Mouse (Mus musculus) stomach, embryonic 14.5 days (tissue): ENCODE measurements around the gene Poc5. TPM values are rescaled to one million over a fixed set of nuclear protein-coding genes. Genes with fewer than 3 reads are reported as not detected.

Source experiments
- ATAC-seq: fragments of 200-750 bp; cut with Nextera tagmentation; 2 replicates; pipeline ENCODE4 v1.8.0; 2017; ENCODE audit warnings: low read depth, moderate TSS enrichment; ENCODE audit not compliant: insufficient number of reproducible peaks, insufficient read depth, low FRiP score
- H3K27ac ChIP-seq: fragments of 300-500 bp; sonication (generic); 2 replicates; pipeline ENCODE4 v1.5.1; 2014; ENCODE audit warnings: mild to moderate bottlenecking, low read length, moderate library complexity, mixed read lengths
- H3K27me3 ChIP-seq: fragments of 300-500 bp; sonication (generic); 2 replicates; pipeline ENCODE4 v1.6.1; 2014; ENCODE audit warnings: low read length, control low read depth, mixed read lengths; ENCODE audit not compliant: control insufficient read depth, insufficient read depth
- H3K36me3 ChIP-seq: fragments of 300-500 bp; sonication (generic); 2 replicates; pipeline ENCODE4 v1.6.1; 2014; ENCODE audit warnings: mild to moderate bottlenecking, control low read depth, low read length, moderate library complexity, mixed read lengths; ENCODE audit not compliant: control insufficient read depth, insufficient read depth
- H3K4me1 ChIP-seq: fragments of 300-500 bp; sonication (generic); 2 replicates; pipeline ENCODE4 v1.6.1; 2014; ENCODE audit warnings: low read length, control low read depth, mixed read lengths; ENCODE audit not compliant: control insufficient read depth, insufficient read depth
- H3K4me2 ChIP-seq: fragments of 300-500 bp; sonication (generic); replicated peaks from 2 replicates; pipeline ENCODE4 v1.6.1; 2014; ENCODE audit warnings: low read depth, low read length, control low read depth
- H3K4me3 ChIP-seq: fragments of 300-500 bp; sonication (generic); 2 replicates; pipeline ENCODE4 v1.5.1; 2014; ENCODE audit warnings: low read depth, low read length, control low read depth
- H3K9ac ChIP-seq: fragments of 300-500 bp; sonication (generic); replicated peaks from 2 replicates; pipeline ENCODE4 v1.6.1; 2014; ENCODE audit warnings: low read depth, mild to moderate bottlenecking, control low read depth, low read length, moderate library complexity, mixed read lengths
- H3K9me3 ChIP-seq: fragments of 300-500 bp; sonication (generic); 2 replicates; pipeline ENCODE4 v1.6.1; 2016; ENCODE audit warnings: low read depth, low read length, control low read depth; ENCODE audit not compliant: control insufficient read depth
- WGBS: fragments of 180-500 bp; shearing (Covaris S2); extraction: QIAGEN DNeasy Blood & Tissue Kit; methylation state at CpG from one replicate; pipeline ENCODE4 v1.1.7; 2014; 5-methylcytosine and 5-hydroxymethylcytosine counted together
- polyA plus RNA-seq: library from polyadenylated mRNA; unstranded; fragments of >200 nt; fragmentation: Nextera tagmentation; extraction: Ambion mirVana; gene quantifications from 2 replicates; pipeline ENCODE4 v1.2.1, GENCODE M21; 2014

Poc5 gene
- polyA plus RNA-seq, 1 experiment from 2014 or later, result 14.5 TPM

DNA sequence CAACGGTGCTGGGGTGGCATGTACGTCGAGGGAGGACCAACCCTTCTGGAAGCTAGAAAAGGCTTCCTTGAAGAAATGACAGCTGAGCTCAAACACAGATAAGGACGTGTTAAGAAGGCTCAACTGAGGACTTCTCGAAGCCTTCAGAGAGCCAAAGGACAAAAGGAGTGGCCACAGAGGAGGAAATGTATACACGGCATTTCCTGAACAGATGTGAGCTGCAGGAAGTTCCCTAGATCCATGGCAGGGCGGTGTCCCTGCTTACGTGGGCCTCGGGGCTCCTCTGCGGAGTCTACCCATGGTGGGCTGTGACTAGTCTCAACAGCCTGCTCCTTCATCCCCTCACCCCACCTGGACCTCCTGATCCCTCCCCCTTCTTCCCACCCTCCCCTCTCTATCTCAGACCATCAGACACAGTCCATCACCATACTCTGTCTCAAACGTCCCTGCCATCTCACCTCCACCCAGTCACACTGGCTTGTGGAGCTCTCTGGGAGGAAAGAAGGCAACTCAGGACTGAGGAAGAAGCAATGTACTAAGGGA is 45.6 kb downstream of the Poc5 start:
- no peak overlapping the region for H3K4me3 ChIP-seq
- no peak overlapping the region for H3K27ac ChIP-seq
- H3K9ac ChIP-seq, result no peak overlapping the region
- 50% methylated on average over 11 of the region's 11 CpGs for WGBS
- H3K4me1 ChIP-seq, result peaks cover 10% of the 10 kb centered on the region; the same call in 1 of the 2 replicates
- H3K36me3 ChIP-seq, result no peaks in the 10 kb centered on the region
- no peaks in the 10 kb centered on the region for H3K9me3 ChIP-seq
- H3K4me2 ChIP-seq, result no peak overlapping the region
- H3K27me3 ChIP-seq, result no peaks in the 10 kb centered on the region
- no peak for ATAC-seq

DNA sequence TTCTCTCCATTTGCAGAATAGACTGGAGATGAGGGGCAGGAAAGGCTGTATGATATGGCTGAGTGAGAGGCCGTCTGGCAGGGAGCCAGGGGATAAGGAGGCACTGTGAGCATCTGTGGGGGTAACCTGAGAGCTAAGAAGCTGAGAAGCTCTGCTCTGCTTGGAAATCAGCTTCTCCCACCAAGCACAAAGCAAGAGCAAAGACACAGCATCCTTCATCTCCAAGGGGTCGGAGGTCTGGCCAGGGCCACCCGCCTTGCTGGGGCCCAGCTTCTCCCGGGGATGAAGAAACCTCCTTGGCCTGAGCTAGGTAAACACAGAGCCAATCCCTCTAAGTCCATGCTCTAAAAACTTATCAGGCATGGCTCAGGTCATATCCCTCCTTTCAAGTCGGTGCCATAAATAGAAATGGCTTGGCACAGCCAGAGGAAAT is 46.8 kb downstream of the Poc5 start:
- peak; percentile 39; the same call in 1 of the 2 replicates for ATAC-seq
- H3K4me2 ChIP-seq, result no peak overlapping the region

DNA sequence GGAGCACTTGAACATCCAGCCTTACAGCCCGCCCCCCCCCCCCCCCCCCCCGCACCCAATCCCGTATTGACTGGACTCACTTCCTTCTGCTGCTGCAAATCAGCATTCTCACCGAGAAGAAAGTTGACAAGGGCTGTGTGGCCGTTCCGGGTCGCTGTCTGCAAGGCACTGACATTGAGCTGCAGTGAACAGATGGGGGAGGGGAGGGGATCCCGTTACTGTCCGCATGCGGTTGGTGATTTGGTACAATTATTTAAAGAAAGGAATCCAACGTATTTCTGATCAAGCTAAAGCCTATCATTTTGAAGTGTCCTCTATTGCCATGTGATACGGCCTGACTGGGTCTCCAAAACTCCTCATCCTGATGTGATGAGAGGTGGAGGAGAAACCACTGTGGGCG is 47.7 kb downstream of the Poc5 start:
- no peak overlapping the region for H3K4me3 ChIP-seq
- peaks cover 10% of the 10 kb centered on the region; the same call in 1 of the 2 replicates for H3K4me1 ChIP-seq
- H3K27ac ChIP-seq, result no peak overlapping the region
- no peaks in the 10 kb centered on the region for H3K27me3 ChIP-seq
- H3K9ac ChIP-seq, result no peak overlapping the region
- H3K9me3 ChIP-seq, result no peaks in the 10 kb centered on the region
- WGBS, result 49% methylated on average over 12 of the region's 13 CpGs
- H3K36me3 ChIP-seq, result no peaks in the 10 kb centered on the region
- no peak for ATAC-seq
- H3K4me2 ChIP-seq, result 0 out of 2 replicates have a peak overlapping the region, but pooled peaks have one; percentile 12

More for the DNA sequence above, 46.8 kb downstream of the Poc5 start:
- Histone ChIP-seq H3K9me3 (no peaks in the 10 kb centered on the region), H3K27ac (peak overlapping the region; percentile 40; the same call in 1 of the 2 replicates), H3K9ac (no peak overlapping the region), H3K36me3 (no peaks in the 10 kb centered on the region), H3K4me1 (peaks cover 10% of the 10 kb centered on the region; the same call in 1 of the 2 replicates), H3K27me3 (no peaks in the 10 kb centered on the region), H3K4me3 (no peak overlapping the region)
- WGBS, result 20% methylated on average over 5 of the region's 5 CpGs

DNA sequence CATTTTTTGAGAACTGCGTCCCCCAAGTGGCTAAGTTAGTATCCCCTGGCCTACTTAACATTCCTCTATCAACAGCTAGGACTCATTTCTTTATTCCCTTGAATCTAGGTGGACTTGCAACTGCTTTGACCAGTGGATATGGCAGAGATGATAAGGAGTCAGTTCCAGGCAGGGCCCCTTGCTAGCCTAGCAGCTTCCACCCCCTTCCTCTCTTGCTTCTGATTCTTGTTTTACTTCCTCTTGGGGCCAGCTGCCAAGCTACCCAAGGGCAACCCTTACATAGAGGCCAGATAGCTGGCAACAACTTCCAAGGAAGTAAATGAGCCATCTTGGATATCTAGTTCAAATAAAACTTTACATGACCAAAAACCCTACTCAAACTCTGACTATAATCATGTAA is 48.8 kb downstream of the Poc5 start:
- Histone ChIP-seq H3K9ac (no peak overlapping the region), H3K36me3 (no peaks in the 10 kb centered on the region), H3K4me1 (peaks cover 10% of the 10 kb centered on the region; the same call in 1 of the 2 replicates), H3K9me3 (no peaks in the 10 kb centered on the region), H3K27me3 (no peaks in the 10 kb centered on the region), H3K4me2 (no peak overlapping the region), H3K4me3 (no peak overlapping the region), H3K27ac (no peak overlapping the region)
- 89% methylated on average over 1 of the region's 1 CpGs for WGBS
- ATAC-seq, result no peak

DNA sequence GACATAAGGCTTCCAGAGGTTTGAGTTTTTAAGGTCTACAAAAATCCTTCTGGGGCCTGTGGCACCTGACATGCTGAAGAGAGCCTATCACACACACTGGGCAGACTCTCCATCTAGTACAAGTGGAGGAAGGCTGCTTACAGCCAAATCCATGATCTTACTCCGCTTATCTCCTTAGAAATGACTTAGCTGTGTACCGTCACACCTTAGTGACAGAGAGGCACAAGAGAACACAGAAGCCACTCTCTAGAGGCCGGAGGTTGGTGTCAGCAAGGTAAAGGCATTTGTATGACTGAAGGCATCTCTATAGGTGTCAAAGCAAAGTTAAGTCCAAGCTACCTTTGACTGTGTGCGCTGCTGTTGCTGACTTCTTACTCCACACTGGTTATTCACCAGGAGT is 52.3 kb downstream of the Poc5 start:
- no peaks in the 10 kb centered on the region for H3K9me3 ChIP-seq
- no peak for ATAC-seq

DNA sequence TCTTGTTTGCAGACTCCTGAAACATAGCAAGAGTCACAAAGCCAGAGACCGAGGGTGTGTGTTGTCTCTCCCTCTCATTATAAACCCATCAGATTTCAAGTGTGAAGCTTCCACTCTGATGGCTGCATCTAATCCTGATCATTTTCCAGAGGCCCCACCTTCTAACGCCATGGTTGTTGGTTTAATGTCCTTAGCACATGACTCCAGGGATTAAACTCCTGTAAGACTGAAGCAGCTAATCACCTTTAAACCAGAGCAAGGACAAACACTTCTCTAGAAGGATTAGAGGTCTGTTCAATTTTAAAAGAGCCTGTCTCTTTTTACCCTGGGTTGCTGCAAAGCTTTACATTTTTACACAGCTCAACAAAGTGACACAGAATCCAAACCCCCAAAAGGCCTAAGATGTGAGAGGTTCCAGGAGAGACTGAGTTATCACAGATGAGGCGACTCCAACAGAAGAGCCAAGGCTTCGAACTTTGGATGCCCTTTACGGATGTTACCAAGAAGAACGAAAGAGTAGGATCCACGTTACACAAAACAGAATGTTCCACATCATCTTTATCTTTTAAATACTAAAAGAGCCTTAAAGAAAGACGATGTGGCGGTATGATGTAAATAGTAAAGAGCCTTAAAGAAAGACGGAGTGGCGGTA is 62.2 kb downstream of the Poc5 start:
- H3K27ac ChIP-seq, result peak overlapping the region; percentile 66; the same call in 1 of the 2 replicates
- H3K4me2 ChIP-seq, result no peak overlapping the region
- ATAC-seq, result peak; percentile 67; the same call in 1 of the 2 replicates

More for the DNA sequence above, 52.3 kb downstream of the Poc5 start:
- H3K9ac ChIP-seq, result no peak overlapping the region
- no peak overlapping the region for H3K4me3 ChIP-seq
- WGBS, result 86% methylated on average over 4 of the region's 4 CpGs
- H3K4me1 ChIP-seq, result 0 out of 2 replicates have a peak, but pooled peaks cover under 1% of the 10 kb centered on the region
- no peaks in the 10 kb centered on the region for H3K36me3 ChIP-seq
- no peak overlapping the region for H3K27ac ChIP-seq
- H3K4me2 ChIP-seq, result no peak overlapping the region
- H3K27me3 ChIP-seq, result no peaks in the 10 kb centered on the region

DNA sequence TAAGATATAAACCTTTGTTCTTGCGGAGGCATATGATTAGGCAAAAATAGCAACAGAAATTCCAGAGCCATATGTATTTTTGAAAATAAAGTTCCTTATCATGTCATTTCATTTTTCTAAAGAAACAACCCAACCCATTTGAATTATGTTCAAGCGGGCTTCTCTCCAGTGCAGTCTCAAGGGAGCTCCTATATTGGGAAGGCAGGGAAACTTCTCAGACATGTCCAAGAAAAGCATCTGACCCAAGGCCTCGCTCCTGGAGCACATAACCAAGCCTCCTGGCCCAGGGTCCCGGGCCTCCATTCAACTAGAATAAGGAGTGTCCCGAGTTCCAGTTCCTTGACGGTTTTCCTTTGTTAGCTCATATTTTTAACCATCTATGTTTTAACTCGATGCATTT is 62.8 kb downstream of the Poc5 start:
- Histone ChIP-seq H3K9me3 (no peaks in the 10 kb centered on the region), H3K4me2 (no peak overlapping the region), H3K4me1 (0 out of 2 replicates have a peak, but pooled peaks cover 3% of the 10 kb centered on the region), H3K27ac (peak overlapping the region; percentile 46; the same call in 1 of the 2 replicates), H3K27me3 (no peaks in the 10 kb centered on the region), H3K4me3 (no peak overlapping the region), H3K36me3 (no peaks in the 10 kb centered on the region), H3K9ac (no peak overlapping the region)
- 71% methylated on average over 7 of the region's 7 CpGs for WGBS
- ATAC-seq, result no peak

More for the DNA sequence above, 62.2 kb downstream of the Poc5 start:
- no peak overlapping the region for H3K4me3 ChIP-seq
- no peak overlapping the region for H3K9ac ChIP-seq
- no peaks in the 10 kb centered on the region for H3K27me3 ChIP-seq
- H3K4me1 ChIP-seq, result 0 out of 2 replicates have a peak, but pooled peaks cover 3% of the 10 kb centered on the region
- H3K9me3 ChIP-seq, result no peaks in the 10 kb centered on the region
- no peaks in the 10 kb centered on the region for H3K36me3 ChIP-seq
- WGBS, result 54% methylated on average over 11 of the region's 11 CpGs

DNA sequence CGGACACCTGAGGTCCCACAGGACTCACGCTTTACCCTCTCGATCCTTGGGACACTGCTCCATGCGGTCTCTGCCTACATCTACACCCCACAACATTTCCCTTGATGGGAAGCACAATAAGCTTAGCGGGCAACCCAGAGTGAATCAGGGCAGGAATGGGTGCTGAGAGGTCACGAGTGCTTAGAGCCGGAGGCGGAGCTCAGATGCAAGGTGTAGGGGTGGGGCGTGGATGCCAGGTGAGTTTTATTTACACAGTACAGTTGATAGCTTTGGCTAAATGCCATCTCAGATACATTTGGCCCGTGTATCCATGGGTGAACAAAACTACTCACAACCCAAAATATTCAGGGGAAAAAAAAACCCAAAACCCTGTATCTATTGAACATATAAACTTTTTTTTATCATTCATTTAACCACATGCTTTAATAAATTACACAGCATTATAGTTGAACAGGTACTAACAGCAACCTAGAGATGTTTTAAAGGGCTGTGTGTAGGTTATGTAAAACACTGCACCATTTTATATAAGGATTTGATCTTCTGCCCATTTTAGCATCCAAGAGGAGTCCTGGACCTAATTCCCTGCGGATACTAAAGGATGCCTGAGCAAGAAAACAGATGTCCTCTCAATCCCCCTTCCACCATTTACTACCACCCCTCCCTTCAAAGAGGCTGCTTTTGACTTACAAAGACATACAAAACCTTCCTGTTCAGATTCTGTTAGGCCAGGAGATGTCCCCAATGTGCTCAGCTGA is 63.5 kb downstream of the Poc5 start:
- Histone ChIP-seq H3K27ac (peak overlapping the region; percentile 46; the same call in 1 of the 2 replicates), H3K36me3 (no peaks in the 10 kb centered on the region), H3K4me3 (no peak overlapping the region), H3K27me3 (no peaks in the 10 kb centered on the region), H3K4me2 (no peak overlapping the region), H3K4me1 (0 out of 2 replicates have a peak, but pooled peaks cover 3% of the 10 kb centered on the region), H3K9ac (no peak overlapping the region), H3K9me3 (no peaks in the 10 kb centered on the region)
- no peak for ATAC-seq
- 78% methylated on average over 11 of the region's 11 CpGs for WGBS
